Mouse (Mus musculus) embryonic facial prominence, embryonic 14.5 days (tissue): ENCODE results near the gene Ercc4. TPM values are rescaled to one million over a fixed set of nuclear protein-coding genes. Genes with fewer than 3 reads are reported as not detected.
A peak's percentile ranks its signal among the peaks of the same experiment; 100 is the strongest.

Experiments
- ATAC-seq: fragments of 200-750 bp; cut with Nextera tagmentation; 2 replicates; pipeline ENCODE4 v1.8.0; 2017; ENCODE audit warnings: low read depth, moderate number of reproducible peaks, moderate TSS enrichment
- DNase-seq: peaks from one replicate; pipeline ENCODE4 v3.0.0-alpha.2; 2015; ENCODE audit warnings: low spot score
- H3K27ac ChIP-seq: fragments of 300-500 bp; sonication (generic); replicated peaks from 2 replicates; pipeline ENCODE4 v1.5.1; 2014; ENCODE audit warnings: low read depth, mild to moderate bottlenecking, low read length, moderate library complexity
- H3K27me3 ChIP-seq: fragments of 300-500 bp; sonication (generic); replicated peaks from 2 replicates; pipeline ENCODE4 v1.6.1; 2014; ENCODE audit warnings: low read length; ENCODE audit not compliant: control insufficient read depth, insufficient read depth
- H3K36me3 ChIP-seq: fragments of 300-500 bp; sonication (generic); 2 replicates; pipeline ENCODE4 v1.6.1; 2014; ENCODE audit warnings: low read length, mixed read lengths; ENCODE audit not compliant: control insufficient read depth, insufficient read depth
- H3K4me1 ChIP-seq: fragments of 300-500 bp; sonication (generic); 2 replicates; pipeline ENCODE4 v1.6.1; 2014; ENCODE audit warnings: antibody characterized with exemption, low read length; ENCODE audit not compliant: control insufficient read depth, insufficient read depth
- H3K4me2 ChIP-seq: fragments of 300-500 bp; sonication (generic); 2 replicates; pipeline ENCODE4 v1.6.1; 2014; ENCODE audit warnings: low read depth, mild to moderate bottlenecking, low read length, moderate library complexity, mixed read lengths
- H3K4me3 ChIP-seq: fragments of 300-500 bp; sonication (generic); 2 replicates; pipeline ENCODE4 v1.5.1; 2014; ENCODE audit warnings: low read depth, mild to moderate bottlenecking, low read length
- H3K9ac ChIP-seq: fragments of 300-500 bp; sonication (generic); 2 replicates; pipeline ENCODE4 v1.6.1; 2014; ENCODE audit warnings: low read depth, mild to moderate bottlenecking, low read length, moderate library complexity, mixed read lengths
- H3K9me3 ChIP-seq: fragments of 300-500 bp; sonication (generic); 2 replicates; pipeline ENCODE4 v1.6.1; 2016; ENCODE audit warnings: low read length; ENCODE audit not compliant: control insufficient read depth
- WGBS: fragments of 180-500 bp; shearing (Covaris S2); extraction: QIAGEN DNeasy Blood & Tissue Kit; methylation state at CpG from one replicate; pipeline ENCODE4 v1.1.7; 2014; 5-methylcytosine and 5-hydroxymethylcytosine counted together
- polyA plus RNA-seq: library from polyadenylated mRNA; unstranded; fragments of >200 nt; fragmentation: Nextera tagmentation; extraction: Ambion mirVana; gene quantifications from 2 replicates; pipeline ENCODE4 v1.2.1, GENCODE M21; 2014

Gene Ercc4
- polyA plus RNA-seq, 1 experiment from 2014 or later, result 13.3 TPM

- WGBS, result 92% methylated on average over 4 of the region's 4 CpGs
- DNase-seq (no peak), ATAC-seq (no peak)
- H3K27me3 ChIP-seq, result no peaks in the 10 kb centered on the region
- no peak overlapping the region for H3K4me2 ChIP-seq
- no peaks in the 10 kb centered on the region for H3K4me1 ChIP-seq
- H3K27ac ChIP-seq, result no peak overlapping the region
- peaks cover 24% of the 10 kb centered on the region for H3K36me3 ChIP-seq
- no peaks in the 10 kb centered on the region for H3K9me3 ChIP-seq
- H3K4me3 ChIP-seq, result no peak overlapping the region
- H3K9ac ChIP-seq, result no peak overlapping the region
Observed at GRCm38 (mm10) chr16:13153215-13153614, 43.7 kb downstream of the Ercc4 start.

- Histone ChIP-seq H3K9me3 (no peaks in the 10 kb centered on the region), H3K9ac (no peak overlapping the region), H3K4me1 (0 out of 2 replicates have a peak, but pooled peaks cover 2% of the 10 kb centered on the region), H3K36me3 (peaks cover 13% of the 10 kb centered on the region), H3K4me3 (no peak overlapping the region), H3K27me3 (no peaks in the 10 kb centered on the region), H3K4me2 (no peak overlapping the region), H3K27ac (no peak overlapping the region)
- DNase-seq (no peak), ATAC-seq (no peak)
Observed at GRCm38 (mm10) chr16:13154352-13154751, 44.9 kb downstream of the Ercc4 start.

GRCm38 (mm10) chr16:13157314-13157713 lies 47.8 kb downstream of the Ercc4 start:
- no peaks in the 10 kb centered on the region for H3K27me3 ChIP-seq
- DNase-seq (no peak), ATAC-seq (no peak)

GRCm38 (mm10) chr16:13158153-13158670 lies 48.7 kb downstream of the Ercc4 start:
- DNase-seq (no peak), ATAC-seq (no peak)
- Histone ChIP-seq H3K36me3 (no peaks in the 10 kb centered on the region), H3K4me3 (no peak overlapping the region), H3K4me1 (0 out of 2 replicates have a peak, but pooled peaks cover 5% of the 10 kb centered on the region), H3K27ac (no peak overlapping the region), H3K9ac (no peak overlapping the region), H3K4me2 (no peak overlapping the region), H3K27me3 (no peaks in the 10 kb centered on the region), H3K9me3 (no peaks in the 10 kb centered on the region)
- WGBS, result 58% methylated on average over 3 of the region's 3 CpGs

More at GRCm38 (mm10) chr16:13157314-13157713, 47.8 kb downstream of the Ercc4 start:
- Histone ChIP-seq H3K36me3 (no peaks in the 10 kb centered on the region), H3K4me2 (no peak overlapping the region), H3K4me3 (no peak overlapping the region), H3K4me1 (0 out of 2 replicates have a peak, but pooled peaks cover 5% of the 10 kb centered on the region), H3K9me3 (no peaks in the 10 kb centered on the region), H3K9ac (no peak overlapping the region), H3K27ac (no peak overlapping the region)
- WGBS, result 30% methylated on average over 6 of the region's 6 CpGs

- Histone ChIP-seq H3K4me2 (peak overlapping the region; percentile 64; the same call in 1 of the 2 replicates), H3K36me3 (no peaks in the 10 kb centered on the region), H3K27me3 (no peaks in the 10 kb centered on the region), H3K4me3 (no peak overlapping the region), H3K9me3 (no peaks in the 10 kb centered on the region), H3K27ac (no peak overlapping the region), H3K4me1 (0 out of 2 replicates have a peak, but pooled peaks cover 5% of the 10 kb centered on the region), H3K9ac (no peak overlapping the region)
- DNase-seq (peak; percentile 41), ATAC-seq (peak; percentile 36; the same call in 1 of the 2 replicates)
- WGBS, result 42% methylated on average over 13 of the region's 13 CpGs
Observed at GRCm38 (mm10) chr16:13158906-13159889, 49.7 kb downstream of the Ercc4 start.

GRCm38 (mm10) chr16:13159927-13160644 lies 50.6 kb downstream of the Ercc4 start:
- H3K27ac ChIP-seq, result no peak overlapping the region

GRCm38 (mm10) chr16:13161516-13161915 lies 52.0 kb downstream of the Ercc4 start:
- Histone ChIP-seq H3K9ac (no peak overlapping the region), H3K36me3 (no peaks in the 10 kb centered on the region), H3K27ac (no peak overlapping the region), H3K4me3 (no peak overlapping the region), H3K4me2 (no peak overlapping the region), H3K27me3 (no peaks in the 10 kb centered on the region), H3K4me1 (0 out of 2 replicates have a peak, but pooled peaks cover 5% of the 10 kb centered on the region), H3K9me3 (peaks cover 6% of the 10 kb centered on the region; the same call in 1 of the 2 replicates)
- ATAC-seq (no peak), DNase-seq (peak; percentile 23)
- 76% methylated on average over 5 of the region's 5 CpGs for WGBS

More at GRCm38 (mm10) chr16:13159927-13160644, 50.6 kb downstream of the Ercc4 start:
- Histone ChIP-seq H3K4me3 (peak overlapping the region; percentile 35), H3K9me3 (peaks cover 4% of the 10 kb centered on the region; the same call in 1 of the 2 replicates), H3K9ac (peak overlapping the region; percentile 57; the same call in 1 of the 2 replicates), H3K4me1 (0 out of 2 replicates have a peak, but pooled peaks cover 5% of the 10 kb centered on the region), H3K4me2 (peak overlapping the region; percentile 64), H3K36me3 (no peaks in the 10 kb centered on the region), H3K27me3 (no peaks in the 10 kb centered on the region)
- WGBS, result 5% methylated on average over 29 of the region's 29 CpGs
- ATAC-seq (peak; percentile 98), DNase-seq (peak; percentile 97)

- Histone ChIP-seq H3K9ac (no peak overlapping the region), H3K27ac (no peak overlapping the region), H3K27me3 (no peaks in the 10 kb centered on the region), H3K9me3 (peaks cover 16% of the 10 kb centered on the region; the same call in 1 of the 2 replicates), H3K4me2 (no peak overlapping the region), H3K4me3 (no peak overlapping the region), H3K36me3 (no peaks in the 10 kb centered on the region), H3K4me1 (no peaks in the 10 kb centered on the region)
- no peak for ATAC-seq
- DNase-seq, result no peak
- 75% methylated on average over 3 of the region's 3 CpGs for WGBS
Observed at GRCm38 (mm10) chr16:13167731-13168130, 58.2 kb downstream of the Ercc4 start.
